Mouse (Mus musculus) forebrain, embryonic 11.5 days (tissue): Measurements from ENCODE around the gene Lemd1. TPM values are rescaled to one million over a fixed set of nuclear protein-coding genes. Genes with fewer than 3 reads are reported as not detected.

Experiments used
- ATAC-seq: fragments of 200-750 bp; cut with Nextera tagmentation; replicated peaks from 2 replicates; pipeline ENCODE4 v1.8.0; 2017; ENCODE audit warnings: moderate TSS enrichment; ENCODE audit not compliant: low FRiP score
- DNase-seq: peaks from one replicate; pipeline ENCODE4 v3.0.0-alpha.2; 2017; ENCODE audit warnings: low spot score
- H3K27ac ChIP-seq: fragments of 300-500 bp; sonication (generic); 2 replicates; pipeline ENCODE4 v1.5.1; 2014; ENCODE audit warnings: low read depth, low read length
- H3K27me3 ChIP-seq: fragments of 300-500 bp; sonication (generic); 2 replicates; pipeline ENCODE4 v1.6.1; 2014; ENCODE audit warnings: mild to moderate bottlenecking, low read length, mixed read lengths; ENCODE audit not compliant: control insufficient read depth, insufficient read depth
- H3K36me3 ChIP-seq: fragments of 300-500 bp; sonication (generic); 2 replicates; pipeline ENCODE4 v1.6.1; 2014; ENCODE audit warnings: mild to moderate bottlenecking, low read length, moderate library complexity, mixed read lengths; ENCODE audit not compliant: control insufficient read depth, insufficient read depth
- H3K4me1 ChIP-seq: fragments of 300-500 bp; sonication (generic); replicated peaks from 2 replicates; pipeline ENCODE4 v1.6.1; 2014; ENCODE audit warnings: low read length, mixed read lengths; ENCODE audit not compliant: control insufficient read depth, insufficient read depth
- H3K4me2 ChIP-seq: fragments of 300-500 bp; sonication (generic); 2 replicates; pipeline ENCODE4 v1.6.1; 2014; ENCODE audit warnings: low read depth, mild to moderate bottlenecking, low read length, moderate library complexity, mixed read lengths; ENCODE audit not compliant: severe bottlenecking
- H3K4me3 ChIP-seq: fragments of 300-500 bp; sonication (generic); 2 replicates; pipeline ENCODE4 v1.5.1; 2014; ENCODE audit warnings: low read depth, low read length
- H3K9ac ChIP-seq: fragments of 300-500 bp; sonication (generic); 2 replicates; pipeline ENCODE4 v1.6.1; 2014; ENCODE audit warnings: low read length
- H3K9me3 ChIP-seq: fragments of 300-500 bp; sonication (generic); 2 replicates; pipeline ENCODE4 v1.6.1; 2016; ENCODE audit warnings: low read length, mixed read lengths; ENCODE audit not compliant: control insufficient read depth
- WGBS: fragments of 180-500 bp; shearing (Covaris S2); extraction: QIAGEN DNeasy Blood & Tissue Kit; methylation state at CpG from one replicate; pipeline ENCODE4 v1.1.7; 2014; 5-methylcytosine and 5-hydroxymethylcytosine counted together
- polyA plus RNA-seq: library from polyadenylated mRNA; unstranded; fragments of >200 nt; fragmentation: Nextera tagmentation; extraction: Ambion mirVana; gene quantifications from 2 replicates; pipeline ENCODE4 v1.2.1, GENCODE M21; 2014

Gene Lemd1
- polyA plus RNA-seq, 1 experiment from 2014 or later: 8.1 TPM

- Histone ChIP-seq H3K4me3 (no peak within 1 kb of the TSS), H3K9ac (no peak within 1 kb of the TSS), H3K4me1 (no peaks in the 10 kb centered on the region; the same call in 1 of the 2 replicates), H3K27me3 (no peaks in the 10 kb centered on the region), H3K9me3 (no peaks in the 10 kb centered on the region), H3K27ac (no peak within 1 kb of the TSS), H3K4me2 (no peak within 1 kb of the TSS), H3K36me3 (no peaks in the 10 kb centered on the region)
- 82% methylated on average over 3 of the region's 3 CpGs for WGBS
- DNase-seq: no peak
- no peak for ATAC-seq
Observed at GRCm38 (mm10) chr1:132229667-132230066, 38.4 kb downstream of the Lemd1 start, which contains the start of gene Gm10188. Gene Gm10188 (minus strand): TSS chr1:132229767.

GRCm38 (mm10) chr1:132231470-132232274 is 40.4 kb downstream of the Lemd1 start:
- no peak overlapping the region for H3K4me3 ChIP-seq
- ATAC-seq (no peak), DNase-seq (no peak)
- 26% methylated on average over 7 of the region's 7 CpGs for WGBS
- H3K27ac ChIP-seq: no peak overlapping the region
- no peaks in the 10 kb centered on the region for H3K9me3 ChIP-seq
- no peaks in the 10 kb centered on the region for H3K36me3 ChIP-seq
- no peaks in the 10 kb centered on the region for H3K27me3 ChIP-seq
- no peak overlapping the region for H3K4me2 ChIP-seq
- no peaks in the 10 kb centered on the region; the same call in 1 of the 2 replicates for H3K4me1 ChIP-seq
- no peak overlapping the region for H3K9ac ChIP-seq

GRCm38 (mm10) chr1:132233566-132233965 is 42.3 kb downstream of the Lemd1 start:
- 20% methylated on average over 12 of the region's 12 CpGs for WGBS
- Histone ChIP-seq H3K4me2 (no peak overlapping the region), H3K27ac (no peak overlapping the region), H3K27me3 (no peaks in the 10 kb centered on the region), H3K9ac (no peak overlapping the region), H3K4me1 (no peaks in the 10 kb centered on the region; the same call in 1 of the 2 replicates), H3K36me3 (no peaks in the 10 kb centered on the region), H3K4me3 (no peak overlapping the region), H3K9me3 (no peaks in the 10 kb centered on the region)
- ATAC-seq: 0 out of 2 replicates have a peak, but pooled peaks have one; percentile 53
- DNase-seq: peak; percentile 74

- Histone ChIP-seq H3K9me3 (no peaks in the 10 kb centered on the region), H3K9ac (no peak overlapping the region), H3K27ac (no peak overlapping the region), H3K4me2 (no peak overlapping the region), H3K36me3 (no peaks in the 10 kb centered on the region), H3K27me3 (no peaks in the 10 kb centered on the region), H3K4me1 (no peaks in the 10 kb centered on the region; the same call in 1 of the 2 replicates), H3K4me3 (no peak overlapping the region)
- no peak for ATAC-seq
- WGBS: 80% methylated on average over 9 of the region's 9 CpGs
- DNase-seq: no peak
Observed at GRCm38 (mm10) chr1:132234757-132235273, 43.6 kb downstream of the Lemd1 start.

- H3K4me3 ChIP-seq: no peak overlapping the region
- H3K9ac ChIP-seq: no peak overlapping the region
- no peaks in the 10 kb centered on the region for H3K36me3 ChIP-seq
- WGBS: 20% methylated on average over 6 of the region's 6 CpGs
- H3K9me3 ChIP-seq: no peaks in the 10 kb centered on the region
- no peak overlapping the region for H3K4me2 ChIP-seq
- DNase-seq (peak; percentile 77), ATAC-seq (no peak)
- H3K4me1 ChIP-seq: no peaks in the 10 kb centered on the region; the same call in 1 of the 2 replicates
- H3K27ac ChIP-seq: no peak overlapping the region
- no peaks in the 10 kb centered on the region for H3K27me3 ChIP-seq
Observed at GRCm38 (mm10) chr1:132237585-132238159, 46.4 kb downstream of the Lemd1 start.

GRCm38 (mm10) chr1:132245010-132245409 is 53.8 kb downstream of the Lemd1 start:
- Histone ChIP-seq H3K4me2 (no peak overlapping the region), H3K9me3 (no peaks in the 10 kb centered on the region), H3K36me3 (no peaks in the 10 kb centered on the region), H3K9ac (no peak overlapping the region), H3K27me3 (no peaks in the 10 kb centered on the region), H3K27ac (no peak overlapping the region), H3K4me3 (no peak overlapping the region), H3K4me1 (no peaks in the 10 kb centered on the region)
- no peak for DNase-seq
- 84% methylated on average over 5 of the region's 5 CpGs for WGBS
- no peak for ATAC-seq

- Histone ChIP-seq H3K4me2 (no peak overlapping the region), H3K36me3 (no peaks in the 10 kb centered on the region), H3K27me3 (no peaks in the 10 kb centered on the region), H3K4me1 (no peaks in the 10 kb centered on the region), H3K9ac (no peak overlapping the region), H3K4me3 (no peak overlapping the region), H3K27ac (no peak overlapping the region), H3K9me3 (no peaks in the 10 kb centered on the region)
- DNase-seq: no peak
- no peak for ATAC-seq
- 69% methylated on average over 6 of the region's 6 CpGs for WGBS
Observed at GRCm38 (mm10) chr1:132246137-132246536, 54.9 kb downstream of the Lemd1 start.

- Histone ChIP-seq H3K9ac (no peak overlapping the region), H3K9me3 (no peaks in the 10 kb centered on the region), H3K27me3 (no peaks in the 10 kb centered on the region), H3K36me3 (no peaks in the 10 kb centered on the region), H3K4me3 (no peak overlapping the region), H3K4me1 (no peaks in the 10 kb centered on the region), H3K27ac (no peak overlapping the region), H3K4me2 (no peak overlapping the region)
- WGBS: 92% methylated on average over 4 of the region's 4 CpGs
- DNase-seq (no peak), ATAC-seq (no peak)
Observed at GRCm38 (mm10) chr1:132246641-132247040, 55.4 kb downstream of the Lemd1 start.
